Mouse (Mus musculus) bone marrow macrophage, adult 2 months (primary cell): ENCODE results near the gene Emp1.
A peak's percentile ranks its signal among the peaks of the same experiment; 100 is the strongest.

ENCODE experiments used
- CTCF ChIP-seq: IDR thresholded peaks from 2 replicates; pipeline ENCODE4 v1.5.1; 2012; ENCODE audit warnings: low read depth, mild to moderate bottlenecking, low read length, moderate library complexity
- POLR2A ChIP-seq: IDR thresholded peaks from 2 replicates; pipeline ENCODE4 v1.6.1; 2012; ENCODE audit warnings: mild to moderate bottlenecking, low read depth, low read length, borderline replicate concordance

DNA sequence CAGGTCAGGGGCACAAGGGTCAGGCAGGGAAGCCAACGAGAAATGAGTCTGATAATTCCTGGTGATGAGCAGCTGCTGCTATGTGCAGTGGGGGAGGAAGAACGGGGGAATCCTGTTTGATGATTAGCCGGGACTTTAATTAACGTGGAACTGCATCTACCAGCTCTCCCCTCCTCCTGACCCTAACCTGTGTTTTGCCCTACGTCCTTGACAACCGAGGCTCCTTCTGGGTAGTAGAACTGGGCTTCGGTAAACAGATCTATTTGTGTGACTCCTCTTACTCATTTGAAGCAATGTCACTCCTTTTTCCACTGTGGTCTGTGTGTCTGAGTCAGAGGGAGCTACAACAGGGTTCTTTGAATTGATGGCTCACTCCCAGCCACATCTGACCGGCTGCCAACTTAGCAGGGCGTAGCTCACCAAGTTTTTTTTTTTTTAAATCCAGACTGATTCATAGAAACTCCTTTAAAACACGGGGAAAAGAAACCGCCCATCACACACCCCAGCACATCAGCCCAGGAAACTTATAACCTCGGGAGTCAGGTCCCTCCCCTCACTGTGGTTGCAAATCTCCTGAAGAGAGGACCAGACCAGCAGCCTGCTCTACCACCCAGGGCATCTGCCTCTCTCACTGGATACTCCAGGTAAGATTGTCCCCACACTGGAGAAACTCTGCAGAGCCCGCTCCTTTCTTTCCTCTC is at the start of gene Emp1:
- no peak for TF ChIP-seq CTCF
- TF ChIP-seq POLR2A: 0 out of 2 replicates have a peak, but pooled peaks have one; percentile 9
